Mouse (Mus musculus): ENCODE measurements around the gene Vmo1.
A peak's percentile ranks its signal among the peaks of the same experiment; 100 is the strongest.

Gene Vmo1

GRCm38 (mm10) chr11:70472716-70473115 is 41.7 kb downstream of the Vmo1 start:
- DNase-seq (ENCODE audit: low spot score) = no peak

- no peak for DNase-seq (ENCODE audit: low spot score)
Observed at GRCm38 (mm10) chr11:70469764-70470163, 44.7 kb downstream of the Vmo1 start.

DNA sequence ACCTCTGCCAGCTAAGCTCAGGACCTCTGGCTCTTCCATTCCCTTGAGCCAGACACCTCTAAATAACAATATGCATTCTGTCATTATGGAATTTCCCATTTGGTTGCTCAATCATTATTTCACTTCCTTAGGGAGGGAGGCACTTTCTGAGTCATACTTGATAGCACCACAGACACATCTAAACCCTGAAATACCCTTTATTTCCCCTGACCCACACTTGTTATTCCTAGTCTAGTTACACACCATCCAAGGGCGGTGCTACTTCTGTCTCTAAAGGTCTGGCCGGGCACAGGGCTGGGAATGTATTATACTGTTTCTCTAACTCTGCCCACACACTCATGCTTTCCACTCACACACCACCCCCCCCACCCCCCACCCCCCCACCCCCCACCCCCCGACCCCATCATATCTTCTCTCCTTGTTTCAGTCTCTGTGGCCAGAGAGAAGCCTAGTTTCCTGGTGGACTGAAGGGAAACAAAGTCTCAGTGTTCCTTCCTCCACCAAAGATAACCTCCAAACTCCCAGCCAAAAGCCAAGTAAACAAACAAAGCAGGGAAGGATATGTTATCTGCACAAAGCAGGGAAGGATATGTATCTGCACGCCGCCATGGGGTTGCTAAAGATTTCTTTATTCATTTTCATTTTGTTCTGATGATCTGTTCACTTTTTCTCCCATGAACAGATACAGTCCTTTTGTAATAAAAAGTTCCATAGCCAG is 46.4 kb downstream of the Vmo1 start:
- no peak for DNase-seq (ENCODE audit: low spot score)

- peak; percentile 72 for DNase-seq (ENCODE audit: low spot score)
Observed at GRCm38 (mm10) chr11:70465824-70466223, 48.6 kb downstream of the Vmo1 start.

DNA sequence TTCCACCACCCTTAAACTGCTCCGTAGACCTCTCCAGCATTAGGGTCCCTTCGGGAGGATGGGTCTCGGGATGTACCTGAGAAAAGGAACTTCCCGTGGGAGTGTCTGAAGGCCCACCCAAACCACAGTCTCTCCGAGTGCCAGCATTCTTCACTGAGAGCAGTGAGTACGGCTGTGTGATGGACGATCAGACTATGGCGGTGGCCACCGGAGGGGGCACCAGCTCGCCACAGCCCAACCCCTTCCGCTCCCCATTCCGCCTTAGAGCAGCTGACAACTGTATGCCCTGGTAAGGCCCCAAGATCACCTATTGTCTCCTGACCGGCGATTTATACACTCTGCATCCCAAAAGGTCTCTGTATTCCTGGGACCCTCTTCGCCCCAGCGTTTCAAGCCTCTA is 49.2 kb downstream of the Vmo1 start:
- no peak for DNase-seq (ENCODE audit: low spot score)

DNA sequence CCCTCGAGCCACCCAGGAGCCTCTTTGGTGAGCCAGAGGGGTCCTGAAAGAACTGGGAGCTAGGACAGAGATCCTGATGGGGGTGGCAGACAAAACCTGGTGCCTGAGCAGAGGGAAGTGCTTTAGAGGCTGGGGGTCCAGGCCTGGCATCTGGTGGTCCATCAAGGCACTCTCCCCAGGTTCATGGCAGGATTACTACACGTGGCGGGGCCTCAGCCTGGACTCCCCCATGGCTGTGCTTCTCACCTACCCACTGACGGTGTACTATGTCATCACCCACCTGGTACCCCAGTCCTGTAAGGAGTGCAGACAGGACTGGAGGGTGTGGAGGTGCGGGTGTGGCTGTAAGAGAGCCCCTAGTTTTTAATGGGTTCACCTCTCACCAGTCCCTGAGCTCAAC is 50.4 kb downstream of the Vmo1 start:
- DNase-seq (ENCODE audit: low spot score) = no peak
